Mouse (Mus musculus): ENCODE results near the gene Gcc2. TPM values are rescaled to one million over a fixed set of nuclear protein-coding genes. Genes with fewer than 3 reads are reported as not detected.
"Not testable (repeated sequence)": the region's sequence is repeated elsewhere in the genome, so short reads cannot be mapped to it uniquely, and the experiment has no call there.

Gcc2 gene
- total RNA-seq, 1 experiment from 2014 or later = 35.0 TPM

- ATAC-seq (replicated peaks; ENCODE audit: insufficient number of reproducible peaks, low FRiP score, low TSS enrichment, poor library complexity, severe bottlenecking) = no peak
Measured at GRCm38 (mm10) chr10:58310791-58311190, 55.5 kb downstream of the Gcc2 start.

GRCm38 (mm10) chr10:58312887-58313286 is 57.6 kb downstream of the Gcc2 start:
- no peak for ATAC-seq (replicated peaks; ENCODE audit: insufficient number of reproducible peaks, low FRiP score, low TSS enrichment, poor library complexity, severe bottlenecking)

GRCm38 (mm10) chr10:58320881-58321280 is 65.6 kb downstream of the Gcc2 start:
- no peak for ATAC-seq (replicated peaks; ENCODE audit: insufficient number of reproducible peaks, low FRiP score, low TSS enrichment, poor library complexity, severe bottlenecking)

- ATAC-seq (replicated peaks; ENCODE audit: insufficient number of reproducible peaks, low FRiP score, low TSS enrichment, poor library complexity, severe bottlenecking) = no peak
Measured at GRCm38 (mm10) chr10:58322361-58323027, 67.2 kb downstream of the Gcc2 start.

GRCm38 (mm10) chr10:58323028-58323991 is 68.0 kb downstream of the Gcc2 start, which contains the start of gene Lims1:
Gene Lims1 (plus strand): TSS chr10:58323466.
- peak; percentile 89 for ATAC-seq (replicated peaks; ENCODE audit: insufficient number of reproducible peaks, low FRiP score, low TSS enrichment, poor library complexity, severe bottlenecking)

- ATAC-seq (replicated peaks; ENCODE audit: insufficient number of reproducible peaks, low FRiP score, low TSS enrichment, poor library complexity, severe bottlenecking) = no peak
Measured at GRCm38 (mm10) chr10:58326271-58326670, 71.0 kb downstream of the Gcc2 start.

- not testable (repeated sequence) for ATAC-seq (replicated peaks; ENCODE audit: insufficient number of reproducible peaks, low FRiP score, low TSS enrichment, poor library complexity, severe bottlenecking)
Measured at GRCm38 (mm10) chr10:58327836-58328235, 72.5 kb downstream of the Gcc2 start.

GRCm38 (mm10) chr10:58328517-58329108 is 73.3 kb downstream of the Gcc2 start:
- ATAC-seq (replicated peaks; ENCODE audit: insufficient number of reproducible peaks, low FRiP score, low TSS enrichment, poor library complexity, severe bottlenecking) = no peak

GRCm38 (mm10) chr10:58330635-58331034 is 75.3 kb downstream of the Gcc2 start:
- ATAC-seq (replicated peaks; ENCODE audit: insufficient number of reproducible peaks, low FRiP score, low TSS enrichment, poor library complexity, severe bottlenecking) = no peak

GRCm38 (mm10) chr10:58331741-58332140 is 76.4 kb downstream of the Gcc2 start:
- no peak for ATAC-seq (replicated peaks; ENCODE audit: insufficient number of reproducible peaks, low FRiP score, low TSS enrichment, poor library complexity, severe bottlenecking)

GRCm38 (mm10) chr10:58333414-58333813 is 78.1 kb downstream of the Gcc2 start:
- ATAC-seq (replicated peaks; ENCODE audit: insufficient number of reproducible peaks, low FRiP score, low TSS enrichment, poor library complexity, severe bottlenecking) = no peak

- ATAC-seq (replicated peaks; ENCODE audit: insufficient number of reproducible peaks, low FRiP score, low TSS enrichment, poor library complexity, severe bottlenecking) = no peak
Measured at GRCm38 (mm10) chr10:58336156-58336555, 80.9 kb downstream of the Gcc2 start.

- ATAC-seq (replicated peaks; ENCODE audit: insufficient number of reproducible peaks, low FRiP score, low TSS enrichment, poor library complexity, severe bottlenecking) = not testable (repeated sequence)
Measured at GRCm38 (mm10) chr10:58337091-58337490, 81.8 kb downstream of the Gcc2 start.

GRCm38 (mm10) chr10:58338590-58338989 is 83.3 kb downstream of the Gcc2 start:
- no peak for ATAC-seq (replicated peaks; ENCODE audit: insufficient number of reproducible peaks, low FRiP score, low TSS enrichment, poor library complexity, severe bottlenecking)

GRCm38 (mm10) chr10:58341685-58342084 is 86.4 kb downstream of the Gcc2 start:
- ATAC-seq (replicated peaks; ENCODE audit: insufficient number of reproducible peaks, low FRiP score, low TSS enrichment, poor library complexity, severe bottlenecking) = no peak

GRCm38 (mm10) chr10:58342199-58342598 is 86.9 kb downstream of the Gcc2 start:
- ATAC-seq (replicated peaks; ENCODE audit: insufficient number of reproducible peaks, low FRiP score, low TSS enrichment, poor library complexity, severe bottlenecking) = no peak

GRCm38 (mm10) chr10:58343552-58343951 is 88.3 kb downstream of the Gcc2 start:
- no peak for ATAC-seq (replicated peaks; ENCODE audit: insufficient number of reproducible peaks, low FRiP score, low TSS enrichment, poor library complexity, severe bottlenecking)

GRCm38 (mm10) chr10:58350600-58350999 is 95.3 kb downstream of the Gcc2 start:
- peak; percentile 54 for ATAC-seq (replicated peaks; ENCODE audit: insufficient number of reproducible peaks, low FRiP score, low TSS enrichment, poor library complexity, severe bottlenecking)

- peak; percentile 69 for ATAC-seq (replicated peaks; ENCODE audit: insufficient number of reproducible peaks, low FRiP score, low TSS enrichment, poor library complexity, severe bottlenecking)
Measured at GRCm38 (mm10) chr10:58351670-58352069, 96.4 kb downstream of the Gcc2 start.

All from monocyte, adult 5-6 weeks (primary cell).